In genomic region chr2:79537126-79537875, GRCm38 (mm10) we compare ENCODE assay signal across 21 mouse cellular contexts.
DNase-seq lines count a peak whose midpoint lies in the region; ATAC-seq and TF ChIP-seq lines count a peak whose summit lies in the region.
"Had no signal": no experiment of that assay in that cellular context is flagged by ENCODE, and none has a peak within 500 bp of the region (broad histone marks: within the 10 kb centered on the region; RNA-seq: fewer than 3 reads in every experiment).

No protein-coding gene starts in this region.

- H3K4me3 ChIP-seq in heart, embryonic 15.5 days, result no peak overlapping the region
- H3K4me3 ChIP-seq in cerebellum, adult 2 months (replicated peaks; ENCODE audit: insufficient read depth, low read depth, low read length), result no peak overlapping the region
- no peak overlapping the region for H3K4me3 ChIP-seq in left cerebral cortex, adult 2 months
- H3K4me3 ChIP-seq: forebrain, embryonic 10.5 days; liver, embryonic 13.5 days; lung, embryonic 15.5 days; megakaryocyte, embryonic 14.5 days; midbrain, embryonic 15.5 days had no signal

- H3K9me3 ChIP-seq in heart, embryonic 15.5 days (replicated peaks), result no peaks in the 10 kb centered on the region
- H3K9me3 ChIP-seq: forebrain, embryonic 10.5 days; liver, embryonic 13.5 days; lung, embryonic 15.5 days; midbrain, embryonic 15.5 days had no signal

- TF ChIP-seq POLR2A in cerebellum, adult 2 months (IDR thresholded peaks at IDR 0.05; ENCODE audit: borderline replicate concordance, insufficient read depth, low read length), result no peak

- H3K36me3 ChIP-seq in heart, embryonic 15.5 days, result no peaks in the 10 kb centered on the region
- H3K36me3 ChIP-seq: forebrain, embryonic 10.5 days; liver, embryonic 13.5 days; lung, embryonic 15.5 days; midbrain, embryonic 15.5 days had no signal

- no peaks in the 10 kb centered on the region for H3K27me3 ChIP-seq in heart, embryonic 15.5 days
- no peaks in the 10 kb centered on the region for H3K27me3 ChIP-seq in cerebellum, adult 2 months (ENCODE audit: control insufficient read depth, insufficient read depth, low read length)
- H3K27me3 ChIP-seq: CH12.LX; liver, embryonic 13.5 days; lung, embryonic 15.5 days; midbrain, embryonic 15.5 days had no signal

- peak overlapping the region; percentile 43; the same call in 1 of the 2 replicates for H3K27ac ChIP-seq in heart, embryonic 15.5 days
- H3K27ac ChIP-seq in cerebellum, adult 2 months (ENCODE audit: insufficient read depth, low read length), result no peak overlapping the region
- H3K27ac ChIP-seq in left cerebral cortex, adult 2 months, result no peak overlapping the region
- H3K27ac ChIP-seq: forebrain, embryonic 10.5 days; liver, embryonic 13.5 days; lung, embryonic 15.5 days; midbrain, embryonic 15.5 days had no signal

- H3K9ac ChIP-seq in heart, embryonic 15.5 days, result no peak overlapping the region
- H3K9ac ChIP-seq: liver, embryonic 13.5 days; lung, embryonic 15.5 days; midbrain, embryonic 15.5 days had no signal

- DNase-seq in cerebellum, postnatal 4 days (ENCODE audit: low spot score in 2 of 2), result no peak
- DNase-seq in heart, postnatal 36 days, result no peak
- DNase-seq in cerebellum, adult 2 months, result peak; percentile 18 to 34
- DNase-seq in heart, postnatal 4 days, result peak; percentile 23
- no peak for DNase-seq in layer of hippocampus, adult 9-10 months (ENCODE audit: low spot score)
- DNase-seq in left cerebral cortex, adult 2 months (ENCODE audit: extremely low spot score in 1 of 2, low spot score in 2 of 2), result no peak
- DNase-seq: adrenal gland, adult 8-10 months; kidney, adult 8-10 months; kidney, postnatal 25 days; layer of hippocampus, adult 9-11 months; liver, embryonic 13.5 days; right cerebral cortex, postnatal 4 days; thymus, postnatal 36 days had no signal

- WGBS in heart, embryonic 15.5 days, result 59% methylated on average over 5 of the region's 5 CpGs
- WGBS in cerebellum, adult 2 months, result 29% methylated on average over 5 of the region's 5 CpGs

- no peak for TF ChIP-seq CTCF in cerebellum, adult 2 months (IDR thresholded peaks at IDR 0.05; ENCODE audit: borderline replicate concordance, insufficient read depth, low read depth, low read length)
- no peak for TF ChIP-seq CTCF in left cerebral cortex, adult 2 months (IDR thresholded peaks at IDR 0.05)

- ATAC-seq in cerebellum, adult (ENCODE audit: insufficient number of reproducible peaks, low FRiP score, low TSS enrichment), result peak; percentile 68
- no peak for ATAC-seq in heart, embryonic 15.5 days (replicated peaks; ENCODE audit: insufficient number of reproducible peaks, insufficient read depth, low FRiP score, low read depth)
- ATAC-seq: inflammation-experienced regulatory T-cells, adult 6 months; midbrain, embryonic 15.5 days had no signal

- intact Hi-C loops in heart, postnatal 36 days (cut with DNase I), result no loop called here
- intact Hi-C loops in left cerebral cortex, adult 2 months (cut with DNase I), result no loop called here

- no peak overlapping the region for H3K4me2 ChIP-seq in heart, embryonic 15.5 days
- H3K4me2 ChIP-seq: liver, embryonic 13.5 days; lung, embryonic 15.5 days; midbrain, embryonic 15.5 days had no signal

- H3K4me1 ChIP-seq in heart, embryonic 15.5 days (replicated peaks), result peaks cover 10% of the 10 kb centered on the region
- H3K4me1 ChIP-seq in cerebellum, adult 2 months (ENCODE audit: control insufficient read depth, insufficient read depth, low read length), result peaks cover 4% of the 10 kb centered on the region; the same call in 1 of the 2 replicates
- H3K4me1 ChIP-seq: forebrain, embryonic 10.5 days; liver, embryonic 13.5 days; midbrain, embryonic 15.5 days had no signal

Comparison
In these comparisons a context has a peak if more than half of its experiments do, and no peak if none do; other contexts are left out.
1. DNase-seq: peak in cerebellum, adult 2 months (2 of 2) and heart, postnatal 4 days (single experiment); none in cerebellum, postnatal 4 days (0 of 2), heart, postnatal 36 days (0 of 2), layer of hippocampus, adult 9-10 months (single experiment) and left cerebral cortex, adult 2 months (0 of 2).